Comparison of ENCODE assay signal across 17 mouse cellular contexts in genomic region chr4:147403931-147404913, GRCm38 (mm10). TPM values are rescaled to one million over a fixed set of nuclear protein-coding genes. Genes with fewer than 3 reads are reported as not detected.
DNase-seq lines count a peak whose midpoint lies in the region; ATAC-seq and TF ChIP-seq lines count a peak whose summit lies in the region.
"Not testable (repeated sequence)": the region's sequence is repeated elsewhere in the genome, so short reads cannot be mapped to it uniquely, and the experiment has no call there.
"Had no signal": no experiment of that assay in that cellular context is flagged by ENCODE, and none has a peak within 500 bp of the region (broad histone marks: within the 10 kb centered on the region; RNA-seq: fewer than 3 reads in every experiment).

No protein-coding gene starts in this region.

- H3K27me3 ChIP-seq in heart, embryonic 15.5 days; hindbrain, postnatal 0 days (ENCODE audit: insufficient read depth, low read length); limb, embryonic 14.5 days (ENCODE audit: control insufficient read depth, insufficient read depth, low read length); neural tube, embryonic 11.5 days (ENCODE audit: control insufficient read depth, insufficient read depth, low read length): not testable (repeated sequence)

- H3K27ac ChIP-seq in heart, embryonic 15.5 days; hindbrain, postnatal 0 days; limb, embryonic 14.5 days (replicated peaks; ENCODE audit: low read depth, low read length); neural tube, embryonic 11.5 days (ENCODE audit: low read depth, low read length): not testable (repeated sequence)

- not testable (repeated sequence) for H3K9ac ChIP-seq in heart, embryonic 15.5 days; hindbrain, postnatal 0 days (replicated peaks; ENCODE audit: low read length); limb, embryonic 14.5 days (ENCODE audit: low read depth, low read length, severe bottlenecking); neural tube, embryonic 11.5 days (ENCODE audit: low read length)

- not testable (repeated sequence) for H3K4me1 ChIP-seq in heart, embryonic 15.5 days (replicated peaks); hindbrain, postnatal 0 days (ENCODE audit: insufficient read depth, low read length); limb, embryonic 14.5 days (ENCODE audit: control insufficient read depth, insufficient read depth, low read length); neural tube, embryonic 11.5 days (ENCODE audit: control insufficient read depth, insufficient read depth, low read length)

- not testable (repeated sequence) for H3K4me3 ChIP-seq in heart, embryonic 15.5 days; hindbrain, postnatal 0 days (ENCODE audit: low read length); limb, embryonic 14.5 days (replicated peaks; ENCODE audit: low read length); neural tube, embryonic 11.5 days (ENCODE audit: low read depth, low read length)

- not testable (repeated sequence) for DNase-seq in hindbrain, postnatal 0 days (ENCODE audit: low spot score); limb, embryonic 14.5 days (ENCODE audit: low spot score)
- peak; percentile 10 for DNase-seq in neural tube, embryonic 11.5 days (ENCODE audit: low spot score)
- peak; percentile 3 for DNase-seq in yolk sac, embryonic 10.5 days (ENCODE audit: low spot score)

- H3K4me2 ChIP-seq in heart, embryonic 15.5 days; hindbrain, postnatal 0 days (ENCODE audit: low read depth, low read length); limb, embryonic 14.5 days (replicated peaks; ENCODE audit: low read depth, low read length, severe bottlenecking); neural tube, embryonic 11.5 days (ENCODE audit: low read depth): not testable (repeated sequence)

- H3K36me3 ChIP-seq in heart, embryonic 15.5 days; hindbrain, postnatal 0 days (ENCODE audit: insufficient read depth, low read length); limb, embryonic 14.5 days (ENCODE audit: control insufficient read depth, insufficient read depth, low read length); neural tube, embryonic 11.5 days (ENCODE audit: control insufficient read depth, insufficient read depth, low read length): not testable (repeated sequence)

- ATAC-seq in activated CD4-positive, CD25-positive, alpha-beta regulatory T cell, adult 4 months: peak; percentile 34
- peak; percentile 50; the same call in 1 of the 2 replicates for ATAC-seq in erythroid progenitor cell, adult 5-6 weeks (replicated peaks; ENCODE audit: low FRiP score, poor library complexity, severe bottlenecking)
- peak; percentile 19; the same call in 1 of the 2 replicates for ATAC-seq in heart, embryonic 15.5 days (replicated peaks; ENCODE audit: insufficient number of reproducible peaks, insufficient read depth, low FRiP score, low read depth)
- 0 out of 2 replicates have a peak, but pooled peaks have one; percentile 7 for ATAC-seq in hindbrain, postnatal 0 days
- peak; percentile 10; the same call in 1 of the 2 replicates for ATAC-seq in limb, embryonic 14.5 days (ENCODE audit: low FRiP score, low read depth)
- ATAC-seq in megakaryocyte, adult 5-6 weeks (ENCODE audit: poor library complexity, severe bottlenecking): peak; percentile 24; the same call in 1 of the 2 replicates
- peak; percentile 6; the same call in 1 of the 2 replicates for ATAC-seq in neural tube, embryonic 11.5 days (ENCODE audit: insufficient read depth, low FRiP score, low TSS enrichment)

- not testable (repeated sequence) for TF ChIP-seq CTCF in hindbrain, postnatal 0 days (IDR thresholded peaks at IDR 0.05; ENCODE audit: low read depth)

- TF ChIP-seq POLR2A in limb, embryonic 14.5 days (IDR thresholded peaks at IDR 0.05; ENCODE audit: borderline replicate concordance, extremely low read depth, insufficient read depth, insufficient read length): not testable (repeated sequence)

- H3K9me3 ChIP-seq in heart, embryonic 15.5 days (replicated peaks): peaks cover 38% of the 10 kb centered on the region
- H3K9me3 ChIP-seq in hindbrain, postnatal 0 days (ENCODE audit: low read length): peaks cover 48% of the 10 kb centered on the region
- peaks cover 39% of the 10 kb centered on the region for H3K9me3 ChIP-seq in limb, embryonic 14.5 days (ENCODE audit: control insufficient read depth, low read length)
- H3K9me3 ChIP-seq in neural tube, embryonic 11.5 days (ENCODE audit: control insufficient read depth, low read length): peaks cover 26% of the 10 kb centered on the region

- WGBS in heart, embryonic 15.5 days: 65% methylated on average over 6 of the region's 6 CpGs
- 78% methylated on average over 5 of the region's 6 CpGs for WGBS in hindbrain, postnatal 0 days
- 79% methylated on average over 5 of the region's 6 CpGs for WGBS in limb, embryonic 14.5 days
- 88% methylated on average over 5 of the region's 6 CpGs for WGBS in neural tube, embryonic 11.5 days

RNA-seq across cellular contexts. Expression of gene Zfp978, which starts 43.1 kb away (rescaled TPM):
- under 1 TPM in 1 of 2 experiments, not detected in 1; 0.33 TPM for polyA plus RNA-seq in activated CD4-positive, CD25-positive, alpha-beta regulatory T cell, adult 4 months (2017; shearing (Covaris generic))
- not detected in 2 replicates for total RNA-seq in erythroid progenitor cell, adult 5-6 weeks (2015; ENCODE audit: low replicate concordance)
- not detected in 2 replicates for total RNA-seq in erythroid progenitor cell, adult 5-6 weeks (2017; ENCODE audit: low replicate concordance)
- polyA plus RNA-seq in heart, embryonic 15.5 days (2015; fragmentation: Nextera tagmentation; extraction: Ambion mirVana): 0.19 TPM in 1 of 2 replicates, not detected in the other
- not detected in 2 replicates for total RNA-seq in hindbrain, postnatal 0 days (2014; rRNA removed)
- polyA plus RNA-seq in hindbrain, postnatal 0 days (2015; fragmentation: Nextera tagmentation; extraction: Ambion mirVana): 0.26 TPM in 1 of 2 replicates, not detected in the other
- polyA plus RNA-seq in limb, embryonic 14.5 days (2012; rRNA removed): not detected in 2 replicates
- polyA plus RNA-seq in limb, embryonic 14.5 days (2014; fragmentation: Nextera tagmentation; extraction: Ambion mirVana): 0.23 TPM in 1 of 2 replicates, not detected in the other
- total RNA-seq in megakaryocyte, adult 5-6 weeks (2015): not detected in 2 replicates
- not detected in 2 replicates for total RNA-seq in megakaryocyte, adult 5-6 weeks (2017)
- polyA plus RNA-seq in neural tube, embryonic 11.5 days (2014; fragmentation: Nextera tagmentation; extraction: Ambion mirVana): 0.28 TPM in 1 of 2 replicates, not detected in the other
- total RNA-seq: gastrocnemius, adult 8-10 months; layer of hippocampus, postnatal 25 days; left cerebral cortex, postnatal 25 days had no signal
- polyA plus RNA-seq: brain, embryonic 14.5 days; heart, adult 2 months; kidney, adult 2 months; large intestine, adult 2 months; lung, adult 2 months; spleen, adult 2 months had no signal
